Mouse (Mus musculus) c-Kit-positive CD71-positive TER-119-positive erythroid progenitor cells, embryonic 14.5 days (primary cell): ENCODE data around the gene Tmem183a.

Experiments used
- DNase-seq: peaks from one replicate; pipeline ENCODE4 v3.0.0-alpha.2; 2013; ENCODE audit warnings: low spot score

The Tmem183a gene

DNA sequence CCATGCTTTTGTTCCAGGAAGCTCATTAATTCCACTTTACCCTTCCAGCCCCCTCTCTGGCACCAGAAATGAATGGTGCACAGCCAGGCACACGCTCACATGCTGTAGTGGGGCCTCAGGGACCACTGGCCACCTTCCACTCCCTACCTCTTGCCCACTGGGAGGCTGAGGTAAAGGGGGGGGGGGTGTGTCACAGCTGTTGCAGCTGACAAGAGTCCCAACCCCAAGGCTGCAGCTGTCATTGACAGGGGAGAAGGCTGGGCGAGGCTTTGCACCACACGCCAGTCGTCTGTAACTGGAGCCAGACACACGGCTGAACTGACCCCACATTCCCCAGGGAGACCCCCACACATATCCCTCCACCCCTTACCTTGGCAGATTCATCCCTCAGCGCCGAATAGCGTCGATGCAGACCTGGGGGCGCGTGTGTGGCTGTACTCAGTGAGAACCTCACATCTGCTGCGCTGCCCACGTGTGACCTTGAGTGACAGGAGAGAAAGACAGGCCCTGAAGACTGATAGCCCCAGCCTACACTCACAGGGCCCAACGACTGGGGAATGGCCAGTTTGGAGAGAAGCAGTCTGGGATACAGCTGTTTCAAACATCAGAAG, 41.0 kb downstream of the Tmem183a start:
- no peak for DNase-seq

DNA sequence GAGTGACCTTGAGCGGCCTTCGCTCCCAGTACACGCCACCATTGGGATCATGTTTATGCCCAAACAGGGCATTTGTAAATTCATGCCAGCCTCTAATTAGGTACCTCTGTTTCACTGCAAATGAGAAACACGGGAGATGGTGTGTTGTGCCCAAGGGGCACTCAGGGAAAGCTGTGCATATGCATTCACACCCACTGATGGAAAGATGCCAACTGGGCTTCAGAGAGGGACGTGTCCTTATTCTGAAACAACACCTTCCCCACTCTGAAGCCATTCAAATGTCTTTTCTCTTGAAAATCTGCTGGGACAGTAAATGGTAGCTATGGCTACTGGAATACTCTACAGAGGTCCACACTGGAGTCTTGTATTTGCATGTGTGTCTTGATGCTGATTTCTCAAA, 43.5 kb downstream of the Tmem183a start:
- no peak for DNase-seq

DNA sequence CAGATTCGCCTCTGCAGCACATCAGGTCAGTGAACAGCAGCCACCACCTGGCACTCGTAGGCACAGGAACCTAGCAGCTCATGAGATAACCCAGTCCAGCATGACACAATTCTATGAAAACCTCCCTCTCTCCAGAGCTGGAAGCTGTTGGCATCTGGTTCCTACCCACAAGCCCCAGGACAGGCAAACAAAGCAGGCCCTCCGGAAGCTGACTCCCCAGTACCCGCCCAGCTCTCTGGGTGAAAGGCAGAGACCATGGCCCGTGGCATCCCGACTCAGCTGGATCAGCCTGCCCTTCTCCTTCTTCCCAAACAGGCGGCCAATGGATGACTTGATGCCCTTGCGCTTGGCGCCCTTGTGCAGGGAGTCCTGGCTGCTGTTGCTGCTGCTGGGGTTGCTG, 45.4 kb downstream of the Tmem183a start:
- DNase-seq = no peak

DNA sequence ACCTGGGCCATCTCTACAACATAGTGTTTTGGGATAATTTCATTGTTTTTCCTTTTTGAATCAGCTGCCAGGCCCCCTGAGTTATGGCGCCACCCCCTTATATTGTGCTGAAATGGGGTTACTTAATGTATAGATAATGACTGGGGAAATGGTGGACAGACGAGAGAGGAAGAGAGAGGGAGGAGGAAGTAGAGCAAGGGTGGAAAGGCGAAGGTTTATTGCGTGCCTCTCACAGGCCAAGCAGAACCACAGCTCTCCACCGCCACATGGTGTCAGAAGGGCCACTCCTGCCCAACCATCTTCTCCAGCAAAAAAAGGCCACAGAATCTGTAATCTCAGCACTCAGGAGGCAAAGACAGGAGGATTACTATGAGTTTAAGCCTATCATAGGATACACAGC, 46.6 kb downstream of the Tmem183a start:
- DNase-seq = no peak

DNA sequence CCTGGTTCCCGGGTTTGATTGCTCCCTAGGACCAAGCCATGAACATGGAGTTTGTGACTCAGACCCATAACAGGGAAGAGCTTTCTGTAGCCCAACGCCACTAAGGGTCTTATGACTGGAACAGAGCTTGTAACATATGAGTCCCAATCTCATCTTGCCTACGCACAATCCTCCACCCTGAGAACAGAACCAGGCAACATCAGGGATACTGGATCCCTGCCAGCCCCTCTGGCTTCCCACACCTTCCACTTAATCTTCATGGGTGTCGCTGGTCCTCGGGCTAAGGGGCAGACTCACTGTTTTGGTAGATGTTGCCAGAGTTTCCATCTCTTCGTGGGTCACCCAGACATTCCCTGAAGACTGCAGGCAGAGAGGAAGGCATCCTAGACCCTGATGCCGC, 50.0 kb downstream of the Tmem183a start:
- no peak for DNase-seq

DNA sequence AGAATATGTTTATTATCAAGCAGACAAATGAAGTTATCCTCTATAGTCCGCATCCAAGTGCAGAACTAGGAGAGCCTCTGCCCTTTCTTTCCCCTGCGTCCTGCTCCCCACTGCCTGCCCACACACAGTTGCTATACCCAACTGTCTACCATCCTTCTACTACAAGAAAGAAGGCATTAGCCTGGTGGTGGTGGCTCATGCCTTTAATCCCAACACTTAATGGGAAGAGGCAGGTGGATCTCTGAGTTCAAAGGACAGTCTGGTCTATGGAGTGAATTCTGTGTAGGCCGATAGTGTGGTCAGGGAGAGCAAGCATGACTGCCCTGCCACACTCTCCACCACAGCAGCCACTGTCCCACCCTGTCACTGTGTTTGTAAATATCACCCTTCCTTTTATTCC, 51.0 kb downstream of the Tmem183a start:
- DNase-seq = no peak

DNA sequence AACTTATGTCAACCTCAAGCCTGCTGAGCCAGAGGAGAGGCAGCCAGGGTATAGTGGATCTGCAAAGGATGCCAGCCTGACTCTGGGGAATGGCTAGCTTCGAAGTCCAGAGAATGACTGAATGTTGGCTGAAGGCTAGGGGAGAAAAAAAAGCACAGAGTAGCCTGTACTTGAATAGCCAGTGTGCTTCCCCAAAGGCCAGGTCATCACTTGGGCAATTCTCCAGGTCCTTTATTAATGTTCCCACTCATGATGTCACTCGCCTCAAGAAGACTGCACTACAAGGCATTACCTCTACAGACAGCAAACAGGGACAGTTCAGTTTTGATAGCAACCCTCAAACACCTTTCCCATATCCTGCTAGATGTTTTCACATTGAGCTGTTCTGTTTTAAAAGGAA, 51.5 kb downstream of the Tmem183a start:
- DNase-seq = no peak

DNA sequence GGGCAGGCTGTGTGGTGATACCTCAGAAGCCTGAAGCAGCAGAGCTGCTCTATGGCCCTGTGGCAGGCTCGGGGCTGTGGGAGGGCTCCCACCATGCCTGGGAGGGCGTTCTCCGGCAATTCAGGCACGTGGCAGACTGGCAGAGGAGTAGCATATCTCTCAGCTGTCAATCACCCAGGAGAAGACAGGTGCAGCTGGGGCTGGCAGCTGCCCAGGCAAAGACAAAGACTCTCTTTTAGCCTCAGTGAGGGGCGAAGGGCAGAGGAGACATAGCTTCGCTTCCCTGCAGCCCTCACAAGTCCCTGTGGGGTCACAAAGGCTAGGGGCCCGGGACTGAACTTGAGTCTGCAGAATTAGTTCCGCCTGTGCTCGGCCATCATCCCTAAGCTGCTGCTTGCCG, 54.4 kb downstream of the Tmem183a start:
- no peak for DNase-seq

DNA sequence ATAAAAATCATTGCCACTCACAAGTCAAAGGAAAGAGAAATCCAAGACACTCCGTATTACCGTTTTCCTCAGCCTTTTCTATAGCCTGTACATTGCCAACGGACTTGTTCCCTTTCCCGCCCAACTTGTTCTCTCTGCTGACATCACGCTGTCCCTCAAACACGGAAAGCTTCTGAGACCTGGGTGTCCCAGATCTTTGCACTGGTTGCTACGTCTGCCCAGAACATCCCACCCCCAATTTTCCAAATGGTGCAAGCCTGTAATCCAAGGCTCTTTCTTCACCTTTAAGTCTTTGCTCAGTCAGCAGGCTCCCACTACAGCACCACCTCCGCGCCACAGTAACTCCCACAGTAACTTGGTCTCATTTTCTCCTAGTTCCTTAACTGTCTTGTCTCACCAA, 56.8 kb downstream of the Tmem183a start:
- no peak for DNase-seq

DNA sequence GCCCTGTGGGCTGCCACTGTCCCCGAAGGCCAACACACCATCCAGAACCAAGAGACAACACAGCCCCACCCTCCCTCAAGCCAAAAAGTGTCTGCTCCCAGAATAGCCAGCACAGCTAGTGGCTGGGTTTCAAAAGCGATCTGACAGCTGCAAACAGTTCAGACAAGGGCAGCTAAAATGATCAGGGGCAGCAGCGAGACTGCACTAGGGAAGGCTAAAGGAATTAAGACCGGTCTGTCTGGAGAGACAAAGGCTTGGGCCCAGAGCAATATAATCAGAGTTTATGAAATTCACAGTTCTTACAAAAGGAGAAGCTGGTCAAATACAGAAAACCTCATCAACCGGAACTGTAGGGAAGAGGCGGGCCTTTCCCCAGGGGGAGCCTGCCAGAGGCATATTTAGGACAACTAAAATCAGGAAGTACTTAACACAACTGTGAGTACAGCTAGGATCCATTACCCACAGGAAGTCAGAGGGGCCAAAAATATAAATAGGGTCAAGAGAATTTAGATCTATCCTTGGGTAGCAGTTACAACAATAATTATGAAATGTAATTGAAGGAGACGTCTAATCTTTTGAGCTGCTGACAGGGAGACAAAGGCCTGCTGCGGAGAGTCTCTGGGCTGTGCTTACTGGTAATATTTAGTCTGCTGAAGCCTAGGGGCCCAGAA, 59.1 kb downstream of the Tmem183a start:
- no peak for DNase-seq

DNA sequence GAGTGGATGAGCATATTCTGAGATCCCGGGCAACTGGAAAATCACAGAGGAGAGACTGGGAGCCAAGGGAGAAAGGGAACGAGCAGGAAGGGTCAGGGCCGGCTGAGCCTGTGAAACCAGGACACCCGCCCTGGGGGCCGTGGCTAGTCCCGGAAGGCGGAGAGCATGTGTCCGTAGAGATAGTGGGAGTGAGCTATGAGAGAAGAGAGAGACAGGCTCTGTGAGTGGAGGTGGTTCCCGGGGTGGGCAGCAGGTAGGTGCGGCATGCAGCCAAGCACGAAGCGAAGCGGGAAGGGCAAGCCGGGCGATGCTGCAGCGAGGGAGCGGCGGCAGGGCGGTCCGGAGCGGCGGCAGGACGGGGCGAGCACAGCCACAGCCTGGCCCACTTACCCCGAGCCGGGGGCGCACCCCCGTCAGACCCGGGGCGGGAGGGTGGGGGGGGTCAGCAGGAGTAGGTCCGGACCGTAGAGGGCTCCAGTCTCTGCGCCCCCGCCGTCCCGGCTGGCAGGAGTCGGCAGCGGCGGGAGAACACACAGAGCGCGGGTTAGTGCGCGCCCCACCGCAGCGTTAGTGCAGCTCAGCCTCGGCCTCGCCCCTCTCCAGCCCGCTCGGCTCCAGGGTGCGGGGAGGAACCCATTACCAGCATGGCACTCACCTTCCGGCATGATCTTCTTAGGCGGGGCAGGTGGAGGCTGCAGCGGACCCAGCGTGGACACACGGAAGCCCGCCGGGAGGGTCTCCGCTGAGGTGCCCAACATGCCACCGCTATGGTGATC, 63.0 kb downstream of the Tmem183a start:
- no peak for DNase-seq

DNA sequence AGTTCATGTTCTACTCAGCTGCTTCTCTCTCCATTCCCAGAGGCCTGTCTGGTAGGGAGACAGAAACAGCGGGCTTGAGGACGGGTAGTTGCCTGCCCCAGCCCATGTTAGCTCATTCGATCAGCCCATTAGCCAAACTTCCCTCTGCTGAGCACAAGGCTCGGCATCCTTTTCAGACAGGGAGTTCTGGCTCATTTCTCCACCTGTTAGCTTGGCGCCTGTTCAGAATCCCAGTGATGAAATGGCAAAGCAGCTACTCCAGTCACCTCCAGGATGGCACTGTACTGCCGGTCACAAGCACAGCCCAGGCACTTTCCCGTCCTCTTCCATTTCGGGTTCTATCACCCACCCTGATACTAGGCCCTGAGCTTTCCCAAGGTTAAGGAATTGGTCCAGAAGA, 64.5 kb downstream of the Tmem183a start:
- no peak for DNase-seq
